Mouse (Mus musculus) liver, adult 2 months (tissue): ENCODE data around the gene Slc36a3. TPM values are rescaled to one million over a fixed set of nuclear protein-coding genes. Genes with fewer than 3 reads are reported as not detected.
A peak's percentile ranks its signal among the peaks of the same experiment; 100 is the strongest.

Experiments used
- DNase-seq: peaks from one replicate; pipeline ENCODE4 v3.0.0-alpha.2; 2011; ENCODE audit warnings: low read depth, low spot score; ENCODE audit errors: extremely low read depth
- H3K27ac ChIP-seq: fragments of 200-500 bp; replicated peaks from 2 replicates; pipeline ENCODE4 v1.5.1; 2012; ENCODE audit warnings: low read depth, mild to moderate bottlenecking, control low read depth, inconsistent platforms, low read length; ENCODE audit not compliant: insufficient read depth
- H3K27me3 ChIP-seq: fragments of 200-500 bp; 2 replicates; pipeline ENCODE4 v1.6.1; 2012; ENCODE audit warnings: mild to moderate bottlenecking, moderate library complexity, low read length, inconsistent platforms; ENCODE audit not compliant: control insufficient read depth, insufficient read depth
- H3K36me3 ChIP-seq: fragments of 200-500 bp; 2 replicates; pipeline ENCODE4 v1.6.1; 2012; ENCODE audit warnings: low read length, inconsistent platforms; ENCODE audit not compliant: control insufficient read depth, insufficient read depth
- H3K4me1 ChIP-seq: fragments of 200-500 bp; 2 replicates; pipeline ENCODE4 v1.6.1; 2011; ENCODE audit warnings: low read length; ENCODE audit not compliant: control insufficient read depth, insufficient read depth
- H3K4me3 ChIP-seq: fragments of 200-500 bp; 2 replicates; pipeline ENCODE4 v1.5.1; 2011; ENCODE audit warnings: low read depth, mild to moderate bottlenecking, control low read depth, low read length, moderate library complexity; ENCODE audit not compliant: insufficient read depth
- H3K79me2 ChIP-seq: fragments of 200-500 bp; 2 replicates; pipeline ENCODE4 v1.6.1; 2012; ENCODE audit warnings: inconsistent platforms, mild to moderate bottlenecking, low read length, moderate library complexity; ENCODE audit not compliant: control insufficient read depth, insufficient read depth
- H3K9ac ChIP-seq: fragments of 200-500 bp; 2 replicates; pipeline ENCODE4 v1.6.1; 2012; ENCODE audit warnings: low read depth, mild to moderate bottlenecking, control low read depth, inconsistent platforms, low read length
- CTCF ChIP-seq: fragments of 200-500 bp; IDR thresholded peaks from 2 replicates; pipeline ENCODE4 v1.5.1; 2011; ENCODE audit warnings: low read depth, low read length, control low read depth
- POLR2A ChIP-seq: fragments of 200-500 bp; IDR thresholded peaks from 2 replicates; pipeline ENCODE4 v1.6.1; 2011; ENCODE audit warnings: low read length, control low read depth; ENCODE audit not compliant: insufficient read depth; ENCODE audit errors: extremely low read depth
- WGBS: fragments of 180-500 bp; shearing (Covaris S2); methylation state at CpG from one replicate; pipeline ENCODE4 v1.1.7; 2018; 5-methylcytosine and 5-hydroxymethylcytosine counted together
- polyA plus RNA-seq: library from polyadenylated mRNA; depleted of rRNA; stranded (reverse); fragments of >200 nt; gene quantifications from 2 replicates; pipeline ENCODE4 v1.2.3, GENCODE M21; 2012
- total RNA-seq: library from RNA; depleted of rRNA; stranded (reverse); fragments of >200 nt; gene quantifications from 2 replicates; pipeline ENCODE4 v1.2.3, GENCODE M21; 2014

The Slc36a3 gene
- total and polyA plus RNA-seq, 2 experiments: 0.05 TPM; not detected in 1

DNA sequence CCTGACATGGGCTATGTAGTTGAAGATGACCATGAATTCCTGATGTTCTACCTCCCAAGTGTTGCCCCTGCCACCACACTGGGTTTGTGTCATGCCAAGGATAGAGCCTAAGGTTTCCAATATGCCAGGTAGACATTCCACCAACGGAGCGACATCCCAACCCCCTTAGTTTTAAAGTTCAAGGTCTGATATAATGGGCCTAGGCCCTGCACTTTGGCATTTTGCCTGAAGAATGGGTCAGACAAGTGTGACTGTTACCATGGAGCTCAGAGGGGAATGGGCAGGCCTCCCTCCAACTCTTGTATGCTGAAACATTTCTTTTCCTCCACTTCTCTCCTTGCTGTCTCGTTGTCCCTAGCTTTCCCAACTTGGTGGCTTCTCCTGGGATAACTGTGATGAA, 48.3 kb downstream of the Slc36a3 start:
- 41% methylated on average over 3 of the region's 3 CpGs for WGBS

GRCm38 (mm10) chr11:55102015-55102414, 49.5 kb downstream of the Slc36a3 start:
- peaks cover 6% of the 10 kb centered on the region; the same call in 1 of the 2 replicates for H3K36me3 ChIP-seq
- H3K4me1 ChIP-seq: peaks cover 31% of the 10 kb centered on the region
- DNase-seq: no peak
- H3K27ac ChIP-seq: no peak overlapping the region
- TF ChIP-seq CTCF (no peak), POLR2A (no peak)
- H3K79me2 ChIP-seq: peaks cover 5% of the 10 kb centered on the region; the same call in 1 of the 2 replicates
- no peaks in the 10 kb centered on the region for H3K27me3 ChIP-seq
- no peak overlapping the region for H3K4me3 ChIP-seq
- H3K9ac ChIP-seq: no peak overlapping the region
- whole genome bisulfite sequencing: 92% methylated on average over 3 of the region's 3 CpGs

More for the DNA sequence above, 48.3 kb downstream of the Slc36a3 start:
- Histone ChIP-seq H3K27me3 (no peaks in the 10 kb centered on the region), H3K36me3 (peaks cover 7% of the 10 kb centered on the region; the same call in 1 of the 2 replicates), H3K27ac (no peak overlapping the region), H3K79me2 (peaks cover 5% of the 10 kb centered on the region; the same call in 1 of the 2 replicates), H3K4me1 (peaks cover 31% of the 10 kb centered on the region), H3K4me3 (no peak overlapping the region), H3K9ac (no peak overlapping the region)
- TF ChIP-seq POLR2A (no peak), CTCF (no peak)
- peak; percentile 40 for DNase-seq

DNA sequence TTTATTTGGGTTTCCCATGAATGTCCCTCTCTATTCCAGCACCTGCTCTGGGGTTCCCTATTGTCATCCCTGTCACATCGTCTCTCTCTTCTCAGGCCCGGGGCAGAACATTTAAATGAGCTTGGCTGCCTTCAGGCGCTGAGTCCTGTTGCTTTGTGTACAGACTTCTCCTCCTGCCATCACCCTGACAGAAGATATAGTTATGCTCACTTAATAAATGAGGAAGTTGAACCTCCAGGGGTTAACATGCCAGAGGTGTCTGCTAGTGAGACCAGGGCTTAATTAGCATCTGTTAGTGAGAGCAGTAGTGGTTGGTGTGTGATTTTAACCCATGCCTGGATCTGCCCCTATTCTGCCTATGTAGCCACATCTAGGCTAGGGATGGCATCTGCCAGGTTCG, 51.6 kb downstream of the Slc36a3 start:
- Histone ChIP-seq H3K27me3 (no peaks in the 10 kb centered on the region), H3K9ac (no peak overlapping the region), H3K4me3 (no peak overlapping the region), H3K36me3 (peaks cover 2% of the 10 kb centered on the region; the same call in 1 of the 2 replicates), H3K4me1 (peaks cover 26% of the 10 kb centered on the region), H3K27ac (no peak overlapping the region), H3K79me2 (peaks cover 5% of the 10 kb centered on the region; the same call in 1 of the 2 replicates)
- DNase-seq: no peak
- TF ChIP-seq CTCF (no peak), POLR2A (no peak)
- WGBS: 76% methylated on average over 4 of the region's 4 CpGs

DNA sequence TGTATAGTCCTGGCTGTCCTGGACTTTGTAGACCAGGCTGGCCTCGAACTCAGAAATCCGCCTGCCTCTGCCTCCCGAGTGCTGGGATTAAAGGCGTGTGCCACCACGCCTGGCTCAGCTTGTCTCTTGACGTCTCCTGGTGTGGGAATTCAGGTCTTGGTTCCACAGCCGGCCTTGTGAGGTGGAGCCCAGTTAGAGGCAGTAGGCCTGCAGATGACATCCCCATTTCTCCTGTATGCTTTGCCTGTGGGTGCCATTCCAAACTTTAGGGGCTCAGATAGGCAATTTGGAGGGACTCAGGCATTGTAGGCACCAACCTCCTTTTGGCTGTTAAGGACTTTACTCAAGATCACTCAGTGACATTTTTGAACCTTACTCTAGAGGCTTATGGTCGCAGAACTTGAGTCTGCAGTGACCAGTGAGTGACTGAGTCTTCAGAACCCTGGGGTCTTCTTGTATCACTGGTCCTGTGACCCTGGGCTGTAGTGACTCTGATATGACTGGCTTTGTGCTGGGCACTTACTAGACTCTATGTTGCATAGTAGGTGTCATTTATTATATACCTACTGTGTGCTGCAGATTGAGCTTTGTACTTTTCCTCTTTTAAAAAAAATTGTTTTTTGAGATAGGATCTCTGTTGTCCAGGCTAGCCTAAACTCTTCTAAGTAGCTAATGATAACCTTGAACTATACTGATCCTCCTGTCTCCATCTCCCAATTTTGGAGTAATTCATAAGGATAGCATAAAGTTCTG, 52.3 kb downstream of the Slc36a3 start:
- DNase-seq: no peak
- H3K27me3 ChIP-seq: no peaks in the 10 kb centered on the region
- peak overlapping the region; percentile 40; the same call in 1 of the 2 replicates for H3K9ac ChIP-seq
- TF ChIP-seq CTCF: no peak
- TF ChIP-seq POLR2A: no peak
- peaks cover 22% of the 10 kb centered on the region for H3K4me1 ChIP-seq
- 66% methylated on average over 8 of the region's 8 CpGs for WGBS
- H3K4me3 ChIP-seq: peak overlapping the region; percentile 34; the same call in 1 of the 2 replicates
- H3K27ac ChIP-seq: peak overlapping the region; percentile 31; the same call in 1 of the 2 replicates
- H3K36me3 ChIP-seq: no peaks in the 10 kb centered on the region
- peaks cover 5% of the 10 kb centered on the region; the same call in 1 of the 2 replicates for H3K79me2 ChIP-seq

DNA sequence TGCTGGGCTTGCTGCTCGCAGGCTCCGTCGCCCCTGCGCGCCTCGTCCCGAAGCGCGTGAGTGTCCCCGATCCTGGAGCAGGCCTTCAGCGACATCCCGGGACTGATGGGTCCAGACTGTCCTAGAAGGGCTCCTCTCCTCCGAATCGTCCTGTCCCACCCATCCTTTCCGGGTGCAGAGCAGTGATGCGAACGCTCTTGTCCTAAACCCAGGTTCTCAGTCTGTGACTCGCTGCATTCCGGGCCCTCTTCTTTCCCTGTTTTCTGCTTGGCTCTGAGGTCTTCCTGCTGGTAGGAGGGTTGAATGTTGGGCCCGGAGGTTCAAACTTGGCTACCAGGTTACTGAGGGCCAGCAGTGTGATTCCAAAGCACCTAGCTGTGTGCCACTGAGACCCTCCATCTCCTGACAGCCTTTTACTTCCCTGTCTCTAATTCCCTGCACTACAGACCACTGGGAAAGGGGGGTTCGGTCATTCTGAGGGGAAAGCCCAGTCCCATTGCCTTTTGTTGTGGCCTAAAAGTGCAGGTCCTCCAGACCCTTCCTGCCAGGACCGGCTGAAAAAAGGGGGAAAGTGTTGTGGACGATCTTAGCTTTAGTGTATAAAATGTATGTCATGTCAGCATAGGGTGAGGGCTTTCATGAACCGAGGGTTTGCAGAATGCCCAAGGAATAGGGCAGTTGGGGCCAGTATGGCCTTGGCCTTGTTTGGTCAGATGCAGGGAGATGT, 53.2 kb downstream of the Slc36a3 start:
- H3K9ac ChIP-seq: peak overlapping the region; percentile 89
- H3K79me2 ChIP-seq: peaks cover 5% of the 10 kb centered on the region; the same call in 1 of the 2 replicates
- H3K4me3 ChIP-seq: peak overlapping the region; percentile 87
- TF ChIP-seq CTCF (no peak), POLR2A (no peak)
- no peaks in the 10 kb centered on the region for H3K27me3 ChIP-seq
- peak overlapping the region; percentile 45 for H3K27ac ChIP-seq
- H3K36me3 ChIP-seq: no peaks in the 10 kb centered on the region
- no peak for DNase-seq
- WGBS: 11% methylated on average over 24 of the region's 24 CpGs
- H3K4me1 ChIP-seq: peaks cover 20% of the 10 kb centered on the region
